Mouse (Mus musculus) gastrocnemius, adult 2 months (tissue): ENCODE measurements around the gene Znrd1. TPM values are rescaled to one million over a fixed set of nuclear protein-coding genes. Genes with fewer than 3 reads are reported as not detected.
A peak's percentile ranks its signal among the peaks of the same experiment; 100 is the strongest.

ENCODE experiments used
- DNase-seq: peaks from one replicate; pipeline ENCODE4 v3.0.0; 2022
- H3K27ac ChIP-seq: fragments of 200-600 bp; 2 replicates; pipeline ENCODE4 v1.8.1; 2022; ENCODE audit warnings: mild to moderate bottlenecking
- H3K4me3 ChIP-seq: fragments of 200-600 bp; 2 replicates; pipeline ENCODE4 v1.8.1; 2022; ENCODE audit warnings: mild to moderate bottlenecking, moderate library complexity
- CTCF ChIP-seq: fragments of 200-600 bp; IDR thresholded peaks from 2 replicates; pipeline ENCODE4 v1.8.1; 2022; ENCODE audit warnings: antibody characterized with exemption, mild to moderate bottlenecking, moderate library complexity
- intact Hi-C: fragments of 180-260 bp; cut with DNase I; formaldehyde crosslinking; loops from one replicate; pipeline ENCODE4 v1.15.1; 2025
- total RNA-seq, 2 experiments: library from RNA; stranded (reverse); gene quantifications; 2 replicates each; pipeline ENCODE4 v1.2.3; 2021

The Znrd1 gene
- total RNA-seq, 2 experiments from 2014 or later: 17.7 to 23.6 TPM

GRCm38 (mm10) chr17:36953062-36953461, 5.3 kb downstream of the Znrd1 start:
- no peak overlapping the region for H3K4me3 ChIP-seq
- H3K27ac ChIP-seq: no peak overlapping the region
- TF ChIP-seq CTCF: no peak
- no peak for DNase-seq
- intact Hi-C loops: loop anchor here (5.0 to 10.0 kb wide), 2 partner anchors 116 to 678 kb away; partner anchors contain the start of genes Trim26 and Trim39

- Histone ChIP-seq H3K27ac (no peak overlapping the region), H3K4me3 (no peak overlapping the region)
- no peak for DNase-seq
- TF ChIP-seq CTCF: no peak
- intact Hi-C loops: loop anchor here (5.0 to 10.0 kb wide), 2 partner anchors 115 to 678 kb away; partner anchors contain the start of genes Trim26 and Trim39
Measured at GRCm38 (mm10) chr17:36952631-36953030, 5.7 kb downstream of the Znrd1 start.

GRCm38 (mm10) chr17:36950981-36951947, 7.1 kb downstream of the Znrd1 start, which contains the start of gene Ppp1r11:
TSS of gene Ppp1r11 (minus strand) at chr17:36951741.
- Histone ChIP-seq H3K27ac (peak within 1 kb of the TSS; percentile 93), H3K4me3 (peak within 1 kb of the TSS; percentile 78)
- intact Hi-C loops: loop anchor here (5.0 to 10.0 kb wide), 2 partner anchors 114 to 676 kb away; partner anchors contain the start of genes Trim26 and Trim39
- peak; percentile 96 for DNase-seq
- no peak for TF ChIP-seq CTCF

- no peak overlapping the region for H3K27ac ChIP-seq
- no peak for DNase-seq
- no peak for TF ChIP-seq CTCF
- H3K4me3 ChIP-seq: no peak overlapping the region
- intact Hi-C loops: no loop called here
Measured at GRCm38 (mm10) chr17:36949265-36949664, 9.1 kb downstream of the Znrd1 start.

- DNase-seq: no peak
- intact Hi-C loops: no loop called here
- Histone ChIP-seq H3K27ac (no peak overlapping the region), H3K4me3 (no peak overlapping the region)
- TF ChIP-seq CTCF: no peak
Measured at GRCm38 (mm10) chr17:36948286-36948685, 10.1 kb downstream of the Znrd1 start.

GRCm38 (mm10) chr17:36947051-36947819, 11.1 kb downstream of the Znrd1 start:
- DNase-seq: peak; percentile 63
- H3K4me3 ChIP-seq: peak overlapping the region; percentile 86
- peak; percentile 50 for TF ChIP-seq CTCF
- intact Hi-C loops: loop anchor here (1.0 kb wide), 1 partner anchor 50 kb away; no protein-coding TSS in a partner anchor
- H3K27ac ChIP-seq: peak overlapping the region; percentile 79

GRCm38 (mm10) chr17:36944121-36944775, 14.1 kb downstream of the Znrd1 start:
- no peak overlapping the region for H3K4me3 ChIP-seq
- intact Hi-C loops: no loop called here
- no peak overlapping the region for H3K27ac ChIP-seq
- no peak for DNase-seq
- TF ChIP-seq CTCF: peak; percentile 16; the same call in 1 of the 2 replicates

- Histone ChIP-seq H3K27ac (peak overlapping the region; percentile 63), H3K4me3 (peak overlapping the region; percentile 70)
- no peak for DNase-seq
- intact Hi-C loops: no loop called here
- TF ChIP-seq CTCF: no peak
Measured at GRCm38 (mm10) chr17:36943691-36944090, 14.7 kb downstream of the Znrd1 start.

- peak; percentile 25 for DNase-seq
- intact Hi-C loops: no loop called here
- Histone ChIP-seq H3K4me3 (peak within 1 kb of the TSS; percentile 70), H3K27ac (peak within 1 kb of the TSS; percentile 63)
- TF ChIP-seq CTCF: no peak
Measured at GRCm38 (mm10) chr17:36942791-36943471, 15.4 kb downstream of the Znrd1 start, which contains the start of gene Rnf39. TSS of gene Rnf39 (plus strand) at chr17:36942918.

GRCm38 (mm10) chr17:36942391-36942790, 16.0 kb downstream of the Znrd1 start:
- TF ChIP-seq CTCF: no peak
- Histone ChIP-seq H3K27ac (peak overlapping the region; percentile 63; the same call in 1 of the 2 replicates), H3K4me3 (peak overlapping the region; percentile 70)
- intact Hi-C loops: no loop called here
- peak; percentile 43 for DNase-seq

GRCm38 (mm10) chr17:36938056-36938455, 20.3 kb downstream of the Znrd1 start:
- intact Hi-C loops: no loop called here
- no peak for DNase-seq
- no peak for TF ChIP-seq CTCF
- Histone ChIP-seq H3K4me3 (no peak overlapping the region), H3K27ac (no peak overlapping the region)
